Mouse (Mus musculus) bone marrow macrophage, adult 2 months (primary cell): ENCODE results near the gene Slc6a6.

Experiments used
- CTCF ChIP-seq: IDR thresholded peaks from 2 replicates; pipeline ENCODE4 v1.5.1; 2012; ENCODE audit warnings: low read depth, mild to moderate bottlenecking, low read length, moderate library complexity
- POLR2A ChIP-seq: IDR thresholded peaks from 2 replicates; pipeline ENCODE4 v1.6.1; 2012; ENCODE audit warnings: mild to moderate bottlenecking, low read depth, low read length, borderline replicate concordance

- no peak for TF ChIP-seq CTCF
- TF ChIP-seq POLR2A = no peak
These were observed 37.8 kb upstream of the Slc6a6 start for GRCm38 (mm10) chr6:91646019-91646418.
